Mouse (Mus musculus) T-helper 2 cell (primary cell): ENCODE results near the gene Pds5a.

Experiments
- in situ Hi-C: fragments of 300-600 bp; cut with MboI, MseI; formaldehyde crosslinking; loops from one replicate; pipeline ENCODE4 v1.15.1; 2025; ENCODE audit warnings: high pct_unique_total_duplicates

Gene Pds5a

GRCm38 (mm10) chr5:65574876-65575275, 123.2 kb downstream of the Pds5a start:
- in situ Hi-C loops: no loop called here

GRCm38 (mm10) chr5:65565486-65565885, 132.6 kb downstream of the Pds5a start:
- in situ Hi-C loops: no loop called here

- in situ Hi-C loops: no loop called here
These were observed 136.8 kb downstream of the Pds5a start for GRCm38 (mm10) chr5:65561125-65561893.

GRCm38 (mm10) chr5:65557109-65557508, 141.0 kb downstream of the Pds5a start:
- in situ Hi-C loops: no loop called here
